Mouse (Mus musculus) c-Kit-negative CD71-positive TER-119-positive erythroid progenitor cells, embryonic 14.5 days (primary cell): Measurements from ENCODE around the gene Atf3.
A peak's percentile ranks its signal among the peaks of the same experiment; 100 is the strongest.

Source experiments
- DNase-seq: peaks from one replicate; pipeline ENCODE4 v3.0.0-alpha.2; 2013; ENCODE audit warnings: low read depth, low spot score

Atf3 gene

DNA sequence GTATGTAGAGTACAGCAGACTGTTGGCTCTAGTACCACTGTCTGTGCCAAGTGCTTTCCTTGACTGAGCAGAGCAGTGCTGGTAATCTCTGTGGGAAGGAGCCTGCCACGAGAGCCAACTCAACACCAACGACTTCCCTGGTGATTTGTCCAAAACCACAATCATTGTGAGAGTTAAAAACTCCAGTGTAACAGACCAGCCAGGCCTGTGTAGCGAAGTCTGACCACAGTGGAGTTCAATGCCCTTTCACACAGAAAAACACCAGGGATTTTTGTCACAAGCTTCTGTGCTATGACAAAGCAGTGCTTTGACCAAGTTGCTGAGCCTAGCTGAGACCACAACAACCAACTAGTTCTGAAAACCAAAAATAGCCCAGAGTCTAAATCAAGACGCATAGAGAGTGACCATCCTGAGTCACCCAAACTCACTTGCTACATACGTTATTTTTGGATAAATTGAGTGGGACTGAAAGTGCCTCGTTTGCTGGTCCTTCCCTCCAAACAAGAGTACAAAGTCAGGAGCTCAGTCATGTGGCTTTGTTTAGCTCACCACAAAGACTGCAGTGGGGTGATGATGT, 12.6 kb upstream of the Atf3 start:
- no peak for DNase-seq

DNA sequence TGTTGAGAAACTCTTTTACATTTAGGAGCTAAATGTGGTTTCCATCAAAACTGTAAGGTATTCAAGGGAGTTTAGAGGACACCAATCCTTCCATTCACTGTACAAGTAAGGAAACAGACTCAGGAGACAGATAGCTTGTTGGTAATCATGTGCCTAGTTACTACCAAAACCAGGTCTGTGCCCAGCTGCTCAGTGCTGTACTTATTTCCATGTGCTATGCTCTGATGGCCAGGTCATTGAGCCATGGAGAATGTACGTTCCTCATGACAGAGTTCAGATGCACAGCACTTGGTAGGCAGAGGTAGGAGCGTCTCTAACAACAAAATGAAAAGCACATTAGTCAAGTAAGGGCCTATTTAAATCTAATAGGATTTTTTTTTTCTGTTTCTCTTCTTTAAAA, 8.7 kb upstream of the Atf3 start:
- DNase-seq = no peak

DNA sequence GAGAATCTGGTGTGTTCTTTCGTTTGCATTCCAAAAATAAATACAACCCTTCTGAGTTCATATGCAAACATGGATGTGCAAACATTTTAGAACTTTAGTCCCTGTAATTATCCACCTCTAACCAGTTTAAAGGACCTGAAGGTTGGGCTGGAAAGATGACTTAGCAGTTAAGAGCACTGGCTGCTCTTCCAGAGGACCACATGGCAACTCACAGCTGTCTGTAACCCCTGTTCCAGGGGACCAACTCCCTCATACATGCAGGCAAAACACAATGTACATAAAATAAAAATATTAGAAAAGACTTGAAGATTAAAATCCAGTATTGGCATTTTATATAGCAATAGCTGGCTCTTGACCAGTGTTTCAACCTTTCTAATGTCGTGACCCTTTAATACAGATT, 7.9 kb upstream of the Atf3 start:
- no peak for DNase-seq

DNA sequence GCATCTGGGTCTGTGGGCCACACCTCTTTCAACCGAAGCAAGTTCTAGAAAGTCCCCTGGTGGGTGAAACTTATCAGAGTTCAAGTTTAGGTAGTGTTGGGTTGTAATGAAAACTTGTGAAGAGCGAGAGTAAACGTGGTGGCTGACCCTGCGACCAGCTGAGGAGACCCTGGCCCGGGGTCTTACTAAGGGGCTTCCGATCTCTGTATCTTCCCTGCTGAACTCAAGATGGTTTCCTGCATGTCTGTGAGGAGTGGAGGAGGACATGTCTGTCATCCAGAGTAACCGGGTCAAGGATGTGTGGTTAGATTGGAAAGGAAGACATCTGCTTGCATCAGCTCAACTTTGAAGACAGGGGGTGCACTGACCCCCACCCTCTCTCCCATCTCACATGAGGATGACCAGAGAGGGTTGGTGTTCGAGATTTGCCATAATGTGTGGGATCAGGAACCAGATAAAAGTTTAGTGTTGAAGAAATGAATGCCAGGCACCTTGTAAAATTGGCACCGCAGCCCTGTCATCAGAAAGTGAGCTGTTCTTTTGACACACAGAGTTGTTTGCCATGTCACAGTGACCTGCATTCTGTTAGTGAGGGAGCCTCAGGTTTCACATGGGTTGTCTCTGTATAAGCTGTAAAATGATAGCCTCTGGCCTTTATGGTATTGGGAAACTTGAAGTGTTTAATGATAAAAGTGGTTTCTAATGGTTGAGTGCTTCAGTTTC, 7.3 kb upstream of the Atf3 start:
- peak; percentile 24 for DNase-seq

DNA sequence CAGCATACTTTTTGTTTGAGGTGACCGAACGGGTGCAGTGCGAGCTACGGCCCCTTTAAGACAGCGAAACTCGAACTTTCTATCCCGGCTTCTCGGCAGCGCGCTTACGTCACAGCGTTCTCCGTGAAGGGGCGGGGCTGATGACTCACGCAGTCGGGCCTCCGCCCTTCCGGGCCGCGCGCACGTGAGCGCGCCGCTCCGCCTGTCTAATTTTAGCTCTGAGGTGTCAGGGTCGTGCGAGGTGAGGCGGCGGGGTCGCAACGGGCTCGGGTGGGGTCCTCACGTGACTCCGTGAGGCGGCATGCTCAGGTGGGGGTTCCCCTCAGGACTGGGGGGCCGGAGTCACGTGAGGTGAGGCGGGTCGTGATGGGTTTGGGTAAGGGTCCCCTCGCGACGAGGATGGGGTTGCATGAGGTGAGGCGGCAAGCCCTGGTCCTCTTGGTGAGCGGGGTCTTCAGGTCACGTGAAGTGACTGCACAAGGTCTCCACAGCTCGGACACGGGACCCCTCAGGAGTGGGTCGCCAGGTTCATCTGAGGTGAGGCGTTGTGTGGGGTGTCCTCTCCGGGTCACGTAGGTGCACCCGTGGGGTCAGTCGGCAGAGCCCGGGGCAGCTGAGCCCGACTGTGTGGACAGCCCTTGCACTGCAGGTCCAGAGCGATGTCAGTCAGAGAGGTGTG, 6.6 kb upstream of the Atf3 start:
- peak; percentile 82 for DNase-seq

DNA sequence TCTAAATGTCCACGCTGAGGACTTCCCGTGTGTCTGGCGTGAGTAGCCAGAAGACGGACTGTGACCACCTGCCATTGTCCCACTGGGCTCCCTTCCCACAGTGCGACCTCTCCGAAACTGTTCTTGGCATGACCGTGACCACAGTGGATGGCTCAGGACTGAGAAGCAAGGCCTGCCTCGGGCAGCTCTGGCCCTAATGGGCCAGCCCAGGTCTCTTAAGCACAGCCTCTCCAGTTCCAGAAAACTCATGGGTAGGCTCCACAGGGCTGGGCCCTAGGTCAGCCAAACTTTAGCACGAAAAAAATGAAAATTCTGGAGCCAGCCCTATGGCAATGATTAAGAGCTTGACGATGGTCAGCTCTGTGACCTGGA, 6.1 kb upstream of the Atf3 start:
- DNase-seq = no peak

DNA sequence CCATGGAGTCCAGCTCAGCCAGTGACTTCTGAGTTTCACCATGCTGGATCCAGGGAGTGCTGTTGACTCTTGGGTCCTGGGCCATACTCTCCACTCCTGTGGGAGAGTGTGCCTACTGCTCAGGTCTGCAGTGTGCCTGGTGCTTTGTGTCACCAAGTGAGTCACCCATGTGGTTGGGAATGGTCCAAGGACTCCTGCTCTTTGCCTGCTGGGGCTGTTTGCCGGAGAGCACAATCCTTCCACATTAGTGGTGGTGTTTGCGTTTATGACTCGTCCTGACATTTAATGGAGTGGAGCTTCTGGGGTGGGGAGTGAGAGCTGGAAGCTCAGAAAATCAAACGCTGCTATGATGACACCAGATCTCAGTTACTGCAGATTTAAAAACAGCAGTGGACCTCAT, 4.2 kb upstream of the Atf3 start:
- DNase-seq = no peak

DNA sequence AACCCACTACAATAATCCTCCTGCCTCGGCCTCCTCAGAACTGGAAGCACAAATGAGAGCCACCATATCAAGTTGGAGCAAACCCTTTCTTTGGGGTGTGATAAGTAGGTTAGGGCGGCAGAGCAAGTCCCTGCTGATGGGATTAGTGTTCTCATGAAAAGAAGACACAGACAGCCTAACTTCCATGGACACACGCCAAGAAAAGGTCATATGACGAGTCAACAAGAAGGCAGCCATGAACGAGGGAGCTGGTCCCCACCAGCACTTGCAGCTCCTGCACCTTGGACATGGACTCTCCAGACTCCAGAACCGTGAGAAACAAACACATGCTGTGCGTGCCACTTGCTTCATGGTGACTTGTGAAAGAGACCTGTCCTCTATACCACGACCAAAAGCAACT, 2.7 kb upstream of the Atf3 start:
- no peak for DNase-seq

DNA sequence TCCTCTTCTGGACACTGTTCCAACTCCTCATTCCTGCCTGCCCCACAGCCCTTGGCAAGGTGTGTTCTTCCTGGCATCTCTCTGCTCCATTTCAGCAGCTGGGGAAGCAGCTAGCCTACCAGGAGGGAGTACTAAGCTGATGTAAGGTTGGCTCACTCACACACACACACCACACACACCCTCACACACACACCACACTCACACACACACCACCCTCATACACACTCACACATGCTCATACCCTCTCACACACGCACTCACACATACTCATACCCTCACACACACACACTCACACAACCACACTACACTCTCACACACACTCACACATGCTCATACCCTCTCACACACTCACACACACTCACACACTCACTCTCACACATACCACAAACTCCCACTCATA, 1.9 kb upstream of the Atf3 start:
- no peak for DNase-seq

DNA sequence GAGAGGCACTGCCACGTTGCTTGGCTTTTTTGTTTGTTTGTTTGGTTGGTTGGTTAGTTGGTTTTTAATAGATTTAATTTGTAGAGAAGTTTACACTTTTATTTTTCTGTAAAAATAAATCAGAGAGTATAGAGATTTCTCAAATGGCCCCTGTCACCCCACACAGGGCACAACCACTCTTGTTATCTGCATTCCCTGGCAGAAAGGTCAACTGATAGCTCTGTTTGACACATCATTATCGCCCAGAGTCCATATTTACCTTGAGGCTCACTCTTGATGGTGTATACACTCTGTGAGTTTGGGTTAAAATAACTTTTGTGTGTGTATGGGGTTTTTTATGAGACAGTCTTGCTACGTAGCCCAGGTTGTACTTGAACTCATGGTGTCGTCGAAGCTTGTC, 744 bp upstream of the Atf3 start:
- no peak for DNase-seq

DNA sequence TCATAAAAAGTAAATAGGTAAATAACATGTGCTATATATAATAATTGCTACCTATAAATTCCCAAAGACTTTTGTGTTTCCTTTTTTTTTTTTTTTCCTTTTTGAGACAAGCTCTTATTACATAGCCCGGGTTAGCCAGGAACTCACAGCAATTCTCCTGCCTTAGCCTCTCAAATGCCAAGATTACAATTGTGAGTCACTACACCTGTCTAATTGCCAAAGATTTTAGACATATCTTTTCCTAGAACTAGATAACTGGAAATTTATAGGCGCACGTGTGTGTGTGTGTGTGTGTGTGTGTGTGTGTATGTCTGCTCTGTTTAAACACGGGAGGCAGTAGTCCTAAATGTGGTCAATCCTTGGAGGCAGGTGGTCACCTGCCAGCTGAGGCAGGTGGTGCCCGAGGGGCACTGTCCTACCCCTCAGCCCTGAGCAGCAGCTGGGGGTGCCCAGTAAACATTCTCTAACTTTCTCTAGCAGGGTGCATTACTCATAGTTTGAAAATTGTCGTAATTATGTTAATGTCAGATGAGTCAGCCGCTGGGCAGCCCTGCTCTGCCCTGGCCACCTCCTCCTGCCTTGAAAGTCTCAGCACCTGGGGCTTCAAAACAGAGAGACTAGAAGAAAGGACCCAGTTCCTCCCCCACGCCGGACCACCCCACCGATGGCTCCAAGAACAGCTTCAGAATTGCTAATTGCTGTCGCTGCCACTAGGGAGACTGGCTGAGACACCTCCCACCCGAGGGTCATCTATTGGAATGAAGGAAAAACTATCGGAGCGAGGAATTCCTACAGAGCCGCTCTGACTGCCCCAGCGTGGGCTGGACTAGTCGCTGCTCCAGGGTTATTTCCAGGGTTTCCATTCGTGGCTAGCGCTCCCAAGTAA, 1.8 kb downstream of the Atf3 start:
- no peak for DNase-seq

DNA sequence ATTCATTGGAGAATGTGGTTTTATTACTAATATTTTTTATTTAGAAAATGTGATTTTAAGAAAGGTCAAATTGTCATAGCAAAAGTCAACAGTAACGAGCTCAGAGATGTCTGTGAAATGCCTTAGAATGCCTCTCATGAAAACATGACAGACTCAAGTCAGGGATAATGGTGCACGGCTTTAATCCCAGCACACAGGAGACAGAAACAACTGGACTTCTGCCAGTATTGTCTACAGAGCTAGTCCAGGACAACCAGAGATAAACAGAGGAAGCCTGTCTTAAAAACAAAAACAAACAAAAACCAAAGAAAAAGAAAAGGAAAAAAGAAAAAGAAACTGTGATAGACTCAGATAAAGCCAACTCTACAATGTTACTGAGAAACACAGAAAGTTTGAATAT, 6.7 kb downstream of the Atf3 start:
- no peak for DNase-seq

DNA sequence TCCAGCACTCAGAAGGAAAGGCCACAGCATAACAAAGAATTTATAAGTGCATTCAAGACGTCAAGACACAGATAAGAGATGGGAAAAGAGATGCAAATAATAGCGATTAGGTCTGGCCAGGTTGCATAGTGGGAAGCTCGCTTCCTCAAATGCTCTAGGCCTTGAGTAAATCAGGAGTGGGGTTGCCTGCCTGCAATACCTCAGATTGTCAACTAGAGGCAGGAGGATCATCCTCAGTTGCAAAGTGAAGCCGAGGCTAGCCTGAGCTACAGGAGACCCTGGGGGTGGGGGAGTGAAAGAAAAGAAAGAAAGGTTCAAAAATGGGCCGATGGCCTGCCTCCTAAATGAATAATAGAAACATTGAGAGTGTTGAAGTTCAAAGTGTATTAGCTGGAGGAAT, 12.0 kb downstream of the Atf3 start:
- DNase-seq = no peak

DNA sequence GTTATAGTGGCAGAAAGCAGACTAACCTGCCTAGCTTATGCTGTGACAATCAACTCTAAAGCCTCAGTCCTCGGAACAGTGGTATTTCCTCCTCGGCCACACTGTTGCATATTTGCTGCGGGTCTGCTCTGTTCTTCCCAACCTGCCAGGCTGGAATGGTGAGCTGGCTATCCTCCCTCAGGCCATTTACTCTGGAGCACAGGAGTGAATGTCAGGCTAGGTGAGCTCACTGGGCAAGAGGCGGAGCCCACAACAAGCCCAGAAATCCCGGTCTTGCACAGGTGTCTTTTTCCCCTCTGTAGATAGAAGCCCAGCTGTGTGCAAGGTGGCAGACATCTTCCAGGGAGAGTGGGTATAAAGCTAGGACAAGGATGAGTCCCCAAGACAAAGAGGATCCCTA, 13.0 kb downstream of the Atf3 start:
- no peak for DNase-seq

DNA sequence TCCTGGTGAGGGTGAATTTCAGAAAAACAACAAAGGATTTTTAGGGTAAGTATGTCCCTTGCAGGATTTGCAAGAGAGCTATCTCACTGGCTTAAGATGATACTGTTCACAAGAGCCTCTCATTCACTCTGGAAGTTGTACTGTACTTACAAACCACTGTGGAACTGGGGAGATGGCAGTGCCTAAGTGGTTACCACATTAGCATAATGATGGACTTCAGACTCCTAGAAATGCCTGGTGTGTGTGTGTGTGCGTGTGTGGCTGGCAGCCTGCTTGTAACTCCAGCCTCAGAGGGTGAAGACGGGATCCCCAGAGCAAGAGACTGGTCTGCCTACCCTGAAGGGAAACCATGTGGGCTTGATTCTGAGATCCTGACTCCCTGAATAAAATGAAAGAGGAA, 14.3 kb downstream of the Atf3 start:
- DNase-seq = no peak

DNA sequence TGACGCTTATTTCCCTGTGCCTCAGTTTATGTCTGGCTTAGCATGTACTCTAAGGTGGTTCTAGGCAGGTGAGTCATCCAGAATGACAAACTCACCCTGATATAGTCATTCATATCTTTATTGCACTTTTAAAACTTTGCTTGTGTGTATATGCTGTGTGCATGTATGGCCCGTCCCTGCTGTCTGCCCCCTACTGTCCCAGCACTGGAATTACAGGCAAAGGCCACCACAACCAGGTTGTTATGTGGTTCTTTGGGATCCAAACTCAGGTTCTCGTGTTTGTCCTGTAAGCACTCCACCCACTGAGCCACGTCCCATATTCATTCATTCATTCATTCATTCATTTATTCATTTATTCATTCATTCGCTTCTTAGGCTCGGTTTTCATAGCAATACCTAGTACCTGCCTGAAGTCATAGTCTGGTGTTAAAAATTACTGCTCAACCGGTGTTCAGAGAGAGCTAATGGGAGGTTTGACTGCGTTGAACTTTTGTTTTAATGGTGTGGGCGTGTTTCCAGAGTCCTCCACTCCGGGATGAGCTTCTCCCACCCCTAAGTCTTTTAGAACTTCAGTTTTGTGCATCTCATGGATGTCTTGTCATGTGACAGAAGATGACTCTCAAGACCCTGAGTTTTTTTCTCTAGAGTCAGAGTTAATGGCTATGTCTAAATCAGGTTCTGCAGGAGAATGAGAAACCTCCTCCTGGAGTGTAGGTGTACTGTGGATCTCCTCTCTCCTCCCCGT, 15.5 kb downstream of the Atf3 start:
- no peak for DNase-seq

DNA sequence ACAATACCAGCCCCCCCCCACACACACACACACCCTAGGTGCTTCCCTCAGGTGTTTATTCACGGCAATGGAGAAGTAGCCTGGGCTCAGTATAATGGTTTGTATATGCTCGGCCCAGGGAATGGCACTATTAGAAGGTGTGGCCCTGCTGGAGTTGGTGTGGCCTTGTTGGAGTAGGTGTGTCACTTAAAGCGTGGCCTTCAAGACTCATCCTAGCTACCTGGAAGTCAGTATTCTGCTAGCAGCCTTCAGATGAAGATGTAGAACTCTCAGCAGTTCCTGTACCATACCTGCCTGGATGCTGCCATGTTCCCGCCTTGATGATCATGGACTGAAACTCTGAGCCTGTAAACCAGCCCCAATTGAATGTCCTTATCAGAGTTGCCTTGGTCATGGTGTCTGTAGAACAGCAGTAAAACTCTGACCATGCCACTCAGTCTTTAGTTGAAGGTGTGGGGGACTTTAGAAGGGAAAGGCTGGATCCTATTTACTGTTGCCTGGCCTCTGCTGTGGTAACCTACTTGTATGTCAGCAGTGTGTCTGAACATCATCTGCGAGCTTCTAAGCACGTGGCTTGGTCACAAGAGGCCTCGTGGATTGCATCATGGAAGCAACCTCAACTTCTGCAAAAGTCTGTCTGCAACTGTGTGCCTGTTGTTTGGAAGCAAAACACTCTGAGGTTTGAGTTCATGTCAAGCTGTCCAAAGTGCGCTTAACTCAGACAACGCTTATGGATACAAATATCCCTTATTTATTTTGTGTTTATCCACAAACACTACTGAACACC, 16.8 kb downstream of the Atf3 start:
- no peak for DNase-seq

DNA sequence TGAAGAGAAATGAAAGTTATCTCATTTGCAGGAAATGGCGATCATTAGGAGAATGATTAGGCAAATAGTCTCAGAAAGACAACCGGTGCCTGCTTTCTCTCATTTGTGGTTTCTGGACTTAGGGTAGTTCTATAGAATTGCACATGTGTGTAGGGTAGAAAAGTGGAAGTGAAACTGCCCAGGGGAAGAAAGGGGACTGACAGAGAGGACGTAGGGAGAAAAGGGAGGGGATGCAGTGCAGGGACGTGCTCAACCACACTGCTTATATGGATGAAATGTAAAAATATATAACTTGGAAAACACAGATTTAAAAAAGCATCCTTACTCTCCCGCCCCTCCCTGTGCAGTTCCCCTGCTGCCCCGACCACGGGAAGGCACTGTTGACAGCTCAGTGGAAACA, 19.9 kb downstream of the Atf3 start:
- no peak for DNase-seq

DNA sequence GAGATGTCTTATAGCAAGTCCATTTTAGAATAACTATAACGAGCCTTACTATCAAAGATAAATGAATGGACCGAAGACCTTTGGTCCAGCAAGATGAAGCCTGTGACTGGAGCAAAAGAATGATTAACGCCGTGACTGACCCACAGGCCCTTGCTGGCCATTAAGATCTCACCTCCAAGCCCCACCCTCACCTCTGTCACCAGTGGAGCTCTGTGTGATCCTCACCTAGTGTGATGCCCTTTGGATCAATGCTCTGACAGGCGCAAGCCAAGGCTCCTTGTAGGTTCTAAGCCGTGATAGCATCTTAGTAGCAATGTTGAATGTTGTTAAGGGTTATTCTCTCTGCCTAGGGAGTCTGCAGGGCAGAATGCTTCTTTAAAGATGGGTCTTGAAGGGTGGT, 21.8 kb downstream of the Atf3 start:
- DNase-seq = no peak

DNA sequence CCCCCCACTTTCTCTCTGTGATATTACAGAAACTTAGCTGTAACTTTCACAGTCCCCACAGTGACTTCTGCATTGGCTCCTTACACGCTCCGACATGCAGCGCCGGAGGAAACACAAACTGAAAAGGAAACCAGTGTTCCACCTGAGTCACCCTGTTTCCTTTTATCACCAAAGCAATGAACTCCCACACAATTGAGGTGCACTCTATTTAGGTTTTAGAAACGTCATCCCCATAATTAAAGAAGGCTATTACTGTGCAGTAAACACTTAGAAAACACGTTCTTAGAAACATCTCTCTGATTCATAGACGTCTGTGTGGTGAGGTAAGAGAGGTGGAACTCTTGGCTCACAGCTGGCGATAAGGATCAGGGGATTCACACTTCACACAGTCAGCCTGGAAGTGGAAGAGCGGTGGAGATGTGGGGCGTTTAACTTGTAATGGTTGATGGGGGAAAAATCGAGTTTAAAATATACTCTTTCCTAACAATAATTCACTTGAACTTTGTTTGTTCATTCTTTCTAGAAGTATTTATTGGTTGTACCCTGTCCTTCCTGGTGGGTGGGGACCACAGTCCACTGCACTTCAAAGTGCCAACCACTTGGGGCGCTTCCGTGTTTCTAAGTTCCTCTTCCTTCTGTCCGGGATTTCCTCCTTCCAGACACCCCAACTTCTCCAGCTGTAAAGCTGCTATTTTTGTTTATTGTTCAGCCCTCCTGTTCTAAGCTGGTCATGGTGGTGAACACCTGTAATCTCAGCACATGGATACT, 24.0 kb downstream of the Atf3 start:
- DNase-seq = no peak
